Mouse (Mus musculus) forebrain, embryonic 12.5 days (tissue): ENCODE measurements around the gene Ahcyl2. TPM values are rescaled to one million over a fixed set of nuclear protein-coding genes. Genes with fewer than 3 reads are reported as not detected.
A peak's percentile ranks its signal among the peaks of the same experiment; 100 is the strongest.
"Not testable (repeated sequence)": the region's sequence is repeated elsewhere in the genome, so short reads cannot be mapped to it uniquely, and the experiment has no call there.

ENCODE experiments used
- ATAC-seq: fragments of 200-750 bp; cut with Nextera tagmentation; 2 replicates; pipeline ENCODE4 v1.8.0; 2017; ENCODE audit warnings: moderate TSS enrichment; ENCODE audit not compliant: low FRiP score
- H3K27ac ChIP-seq: fragments of 300-500 bp; sonication (generic); 2 replicates; pipeline ENCODE4 v1.5.1; 2016; ENCODE audit warnings: mild to moderate bottlenecking
- H3K27me3 ChIP-seq: fragments of 300-500 bp; sonication (generic); 2 replicates; pipeline ENCODE4 v1.6.1; 2016; ENCODE audit warnings: mild to moderate bottlenecking
- H3K36me3 ChIP-seq: fragments of 300-500 bp; sonication (generic); replicated peaks from 2 replicates; pipeline ENCODE4 v1.6.1; 2016; ENCODE audit warnings: mild to moderate bottlenecking
- H3K4me1 ChIP-seq: fragments of 300-500 bp; sonication (generic); 2 replicates; pipeline ENCODE4 v1.6.1; 2016
- H3K4me2 ChIP-seq: fragments of 300-500 bp; sonication (generic); 2 replicates; pipeline ENCODE4 v1.6.1; 2016; ENCODE audit warnings: mild to moderate bottlenecking, moderate library complexity
- H3K4me3 ChIP-seq: fragments of 300-500 bp; sonication (generic); replicated peaks from 2 replicates; pipeline ENCODE4 v1.5.1; 2016; ENCODE audit warnings: mild to moderate bottlenecking
- H3K9ac ChIP-seq: fragments of 300-500 bp; sonication (generic); 2 replicates; pipeline ENCODE4 v1.6.1; 2016; ENCODE audit warnings: mild to moderate bottlenecking
- H3K9me3 ChIP-seq: fragments of 300-500 bp; sonication (generic); 2 replicates; pipeline ENCODE4 v1.6.1; 2016
- WGBS: fragments of 180-500 bp; shearing (Covaris S2); methylation state at CpG from one replicate; pipeline ENCODE4 v1.1.7; 2016; 5-methylcytosine and 5-hydroxymethylcytosine counted together
- polyA plus RNA-seq: library from polyadenylated mRNA; unstranded; fragments of >200 nt; fragmentation: Nextera tagmentation; extraction: Ambion mirVana; gene quantifications from 2 replicates; pipeline ENCODE4 v1.2.1, GENCODE M21; 2016

Gene Ahcyl2
- polyA plus RNA-seq, 1 experiment from 2014 or later = 18.6 TPM

DNA sequence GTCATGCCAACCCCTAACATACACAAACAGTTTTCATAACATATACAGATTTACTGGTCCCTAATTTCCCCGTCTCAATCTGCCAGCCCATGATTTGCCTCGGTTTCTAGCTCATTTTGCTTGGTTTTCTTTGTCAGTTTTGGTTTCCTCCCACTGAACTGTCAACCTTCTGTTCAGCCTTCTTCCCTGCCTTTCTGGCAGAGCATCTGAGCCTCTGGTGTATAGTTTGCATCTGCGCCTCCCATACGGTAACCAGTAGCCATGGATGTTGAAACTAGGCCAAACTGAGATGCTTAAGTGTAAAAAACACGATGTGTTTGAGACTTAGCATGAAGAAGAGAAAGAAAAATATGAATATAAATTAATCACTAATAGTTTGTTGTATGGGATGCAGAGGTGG, 11.8 kb upstream of the Ahcyl2 start:
- H3K9me3 ChIP-seq = no peaks in the 10 kb centered on the region
- no peak overlapping the region for H3K9ac ChIP-seq
- no peak overlapping the region for H3K27ac ChIP-seq
- H3K27me3 ChIP-seq = no peaks in the 10 kb centered on the region
- H3K4me2 ChIP-seq = no peak overlapping the region
- H3K4me1 ChIP-seq = no peaks in the 10 kb centered on the region
- 93% methylated on average over 5 of the region's 5 CpGs for WGBS
- H3K4me3 ChIP-seq = no peak overlapping the region
- H3K36me3 ChIP-seq = peaks cover 68% of the 10 kb centered on the region
- ATAC-seq = no peak

DNA sequence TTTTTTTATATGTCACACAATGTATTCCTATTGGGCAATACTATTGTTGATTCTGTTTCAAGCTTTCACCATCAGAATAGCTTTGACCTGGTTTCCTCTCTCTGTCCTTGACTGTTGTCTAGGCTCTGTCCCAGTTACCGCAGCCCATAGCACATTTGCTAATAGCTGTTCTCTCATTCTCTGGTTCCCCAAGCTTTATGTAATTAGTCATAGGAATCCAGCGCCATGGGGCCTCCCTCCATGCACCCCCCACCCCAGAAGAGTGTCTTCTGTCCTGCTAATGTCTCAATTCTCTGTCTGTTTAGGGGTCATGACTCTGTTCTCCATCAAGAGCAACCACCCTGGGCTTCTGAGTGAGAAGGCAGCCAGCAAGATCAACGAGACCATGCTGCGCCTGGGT, 11.3 kb upstream of the Ahcyl2 start:
- H3K4me3 ChIP-seq = no peak overlapping the region
- no peak overlapping the region for H3K9ac ChIP-seq
- H3K9me3 ChIP-seq = no peaks in the 10 kb centered on the region
- H3K36me3 ChIP-seq = peaks cover 71% of the 10 kb centered on the region
- 92% methylated on average over 4 of the region's 4 CpGs for WGBS
- no peak for ATAC-seq
- no peak overlapping the region for H3K27ac ChIP-seq
- H3K27me3 ChIP-seq = no peaks in the 10 kb centered on the region
- H3K4me2 ChIP-seq = no peak overlapping the region
- H3K4me1 ChIP-seq = no peaks in the 10 kb centered on the region

DNA sequence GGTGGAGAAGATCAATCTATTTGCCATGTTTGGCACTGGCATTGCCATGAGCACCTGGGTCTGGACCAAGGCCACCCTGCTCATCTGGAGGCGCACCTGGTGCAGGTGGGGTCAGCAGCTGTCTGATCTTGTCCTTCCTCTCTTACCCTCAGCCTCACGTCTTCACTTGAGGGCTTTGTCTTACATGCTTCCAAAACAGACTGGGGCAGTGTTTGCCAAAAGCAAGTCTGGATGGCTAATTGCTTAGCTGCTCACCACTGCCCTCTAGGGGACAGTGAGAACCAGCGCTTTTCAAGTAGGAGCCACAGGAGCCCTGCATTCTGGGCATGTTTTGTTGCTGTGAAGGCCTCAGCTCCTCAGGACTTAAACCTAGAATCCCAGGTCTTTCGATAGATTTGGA, 9.4 kb upstream of the Ahcyl2 start:
- Histone ChIP-seq H3K9me3 (no peaks in the 10 kb centered on the region), H3K4me2 (no peak overlapping the region), H3K27me3 (no peaks in the 10 kb centered on the region), H3K27ac (no peak overlapping the region), H3K36me3 (peaks cover 68% of the 10 kb centered on the region), H3K9ac (no peak overlapping the region), H3K4me1 (no peaks in the 10 kb centered on the region), H3K4me3 (no peak overlapping the region)
- WGBS = 41% methylated on average over 4 of the region's 4 CpGs
- ATAC-seq = peak; percentile 48; the same call in 1 of the 2 replicates

- Histone ChIP-seq H3K9ac (no peak overlapping the region), H3K4me2 (no peak overlapping the region), H3K9me3 (no peaks in the 10 kb centered on the region), H3K27ac (no peak overlapping the region), H3K36me3 (peaks cover 63% of the 10 kb centered on the region), H3K4me1 (no peaks in the 10 kb centered on the region), H3K27me3 (no peaks in the 10 kb centered on the region), H3K4me3 (no peak overlapping the region)
- 89% methylated on average over 13 of the region's 13 CpGs for whole genome bisulfite sequencing
- no peak for ATAC-seq
Measured at GRCm38 (mm10) chr6:29759012-29759679, 8.7 kb upstream of the Ahcyl2 start.

DNA sequence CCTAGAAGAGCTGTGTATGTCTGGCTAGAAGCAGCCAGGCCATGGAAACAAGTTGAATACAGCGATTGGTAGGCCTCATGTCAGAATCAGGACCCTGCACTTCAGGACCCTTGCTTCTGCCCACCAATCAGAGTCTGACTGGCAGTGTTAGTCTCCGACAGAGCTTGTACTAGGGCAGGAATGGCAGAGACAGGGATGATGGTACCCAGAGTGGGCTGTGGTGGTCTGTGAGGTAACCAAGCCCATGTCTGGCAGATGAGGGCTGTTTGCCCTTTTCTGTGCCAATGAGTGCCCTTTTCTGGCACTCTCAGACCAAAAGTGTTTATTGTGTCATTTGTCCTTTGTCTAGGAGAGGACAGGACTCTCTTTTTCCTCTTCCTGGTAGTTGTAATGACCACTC, 7.4 kb upstream of the Ahcyl2 start:
- peaks cover 52% of the 10 kb centered on the region for H3K36me3 ChIP-seq
- H3K4me3 ChIP-seq, H3K9ac ChIP-seq, H3K9me3 ChIP-seq, H3K27ac ChIP-seq, ATAC-seq, H3K27me3 ChIP-seq, H3K4me2 ChIP-seq, H3K4me1 ChIP-seq: not testable (repeated sequence)
- WGBS = 91% methylated on average over 2 of the region's 2 CpGs

DNA sequence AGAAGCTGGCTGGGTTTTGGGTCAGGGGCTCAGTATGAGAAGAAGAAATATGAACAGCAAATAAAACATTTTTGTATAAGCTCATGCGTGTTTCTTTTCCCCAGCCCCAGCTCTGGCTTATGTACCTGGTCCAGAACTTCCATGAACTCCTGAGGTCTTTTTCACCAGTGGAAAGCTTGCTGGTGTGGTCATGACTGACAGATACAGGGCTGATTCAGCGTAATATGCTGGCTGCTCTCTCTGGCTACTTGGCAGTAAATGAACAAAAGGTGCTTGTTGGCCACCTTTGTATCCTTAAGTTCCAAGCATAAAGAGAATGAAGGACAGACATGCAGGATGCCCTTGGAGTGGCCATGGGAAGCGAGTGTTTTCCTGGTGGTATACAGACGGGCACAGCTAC, 6.5 kb upstream of the Ahcyl2 start:
- ATAC-seq = no peak
- no peaks in the 10 kb centered on the region for H3K4me1 ChIP-seq
- no peaks in the 10 kb centered on the region for H3K9me3 ChIP-seq
- no peaks in the 10 kb centered on the region for H3K27me3 ChIP-seq
- WGBS = 91% methylated on average over 4 of the region's 4 CpGs
- H3K27ac ChIP-seq = no peak overlapping the region
- no peak overlapping the region for H3K4me3 ChIP-seq
- peaks cover 44% of the 10 kb centered on the region for H3K36me3 ChIP-seq
- H3K9ac ChIP-seq = no peak overlapping the region
- H3K4me2 ChIP-seq = no peak overlapping the region

- Histone ChIP-seq H3K27ac (no peak overlapping the region), H3K9me3 (no peaks in the 10 kb centered on the region), H3K27me3 (no peaks in the 10 kb centered on the region), H3K4me3 (no peak overlapping the region), H3K4me1 (no peaks in the 10 kb centered on the region), H3K36me3 (peaks cover 33% of the 10 kb centered on the region), H3K9ac (no peak overlapping the region), H3K4me2 (no peak overlapping the region)
- WGBS = 64% methylated on average over 4 of the region's 4 CpGs
- ATAC-seq = no peak
Measured at GRCm38 (mm10) chr6:29762524-29762923, 5.3 kb upstream of the Ahcyl2 start.

DNA sequence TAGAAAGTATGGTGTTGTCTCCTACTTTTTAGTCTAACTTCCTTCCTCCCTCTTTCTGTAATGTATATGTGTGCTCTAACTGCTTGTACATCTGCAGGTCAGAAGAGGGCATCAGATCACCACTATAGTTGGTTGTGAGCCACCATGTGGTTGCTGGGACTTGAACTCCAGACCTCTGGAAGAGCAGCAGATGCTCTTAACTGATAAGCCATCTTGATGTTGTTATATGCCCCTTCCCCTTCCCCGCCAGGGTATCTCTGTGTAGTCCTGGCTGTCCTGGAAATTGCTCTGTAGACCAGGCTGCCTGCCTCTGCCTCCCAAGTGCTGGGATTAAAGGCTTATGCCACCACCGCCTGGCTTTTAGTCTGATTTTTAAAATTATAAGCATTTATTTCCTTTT, 937 bp upstream of the Ahcyl2 start:
- peaks cover 4% of the 10 kb centered on the region; the same call in 1 of the 2 replicates for H3K27me3 ChIP-seq
- H3K36me3 ChIP-seq = 0 out of 2 replicates have a peak, but pooled peaks cover 3% of the 10 kb centered on the region
- H3K4me2 ChIP-seq = no peak overlapping the region
- no peak overlapping the region for H3K27ac ChIP-seq
- H3K9ac ChIP-seq = no peak overlapping the region
- peaks cover 9% of the 10 kb centered on the region; the same call in 1 of the 2 replicates for H3K4me1 ChIP-seq
- H3K9me3 ChIP-seq = no peaks in the 10 kb centered on the region
- 95% methylated on average over 2 of the region's 2 CpGs for WGBS
- ATAC-seq = no peak
- H3K4me3 ChIP-seq = no peak overlapping the region

- Histone ChIP-seq H3K4me3 (peak overlapping the region; percentile 82), H3K9ac (peak overlapping the region; percentile 84), H3K36me3 (no peaks in the 10 kb centered on the region), H3K4me1 (peaks cover 9% of the 10 kb centered on the region; the same call in 1 of the 2 replicates), H3K27ac (peak overlapping the region; percentile 90), H3K4me2 (peak overlapping the region; percentile 73), H3K27me3 (peaks cover 4% of the 10 kb centered on the region; the same call in 1 of the 2 replicates), H3K9me3 (no peaks in the 10 kb centered on the region)
- no peak; the same call in none of the 2 replicates for ATAC-seq
- WGBS = under 1% methylated on average over 50 of the region's 50 CpGs
Measured at GRCm38 (mm10) chr6:29768791-29769441, 1.1 kb downstream of the Ahcyl2 start.

DNA sequence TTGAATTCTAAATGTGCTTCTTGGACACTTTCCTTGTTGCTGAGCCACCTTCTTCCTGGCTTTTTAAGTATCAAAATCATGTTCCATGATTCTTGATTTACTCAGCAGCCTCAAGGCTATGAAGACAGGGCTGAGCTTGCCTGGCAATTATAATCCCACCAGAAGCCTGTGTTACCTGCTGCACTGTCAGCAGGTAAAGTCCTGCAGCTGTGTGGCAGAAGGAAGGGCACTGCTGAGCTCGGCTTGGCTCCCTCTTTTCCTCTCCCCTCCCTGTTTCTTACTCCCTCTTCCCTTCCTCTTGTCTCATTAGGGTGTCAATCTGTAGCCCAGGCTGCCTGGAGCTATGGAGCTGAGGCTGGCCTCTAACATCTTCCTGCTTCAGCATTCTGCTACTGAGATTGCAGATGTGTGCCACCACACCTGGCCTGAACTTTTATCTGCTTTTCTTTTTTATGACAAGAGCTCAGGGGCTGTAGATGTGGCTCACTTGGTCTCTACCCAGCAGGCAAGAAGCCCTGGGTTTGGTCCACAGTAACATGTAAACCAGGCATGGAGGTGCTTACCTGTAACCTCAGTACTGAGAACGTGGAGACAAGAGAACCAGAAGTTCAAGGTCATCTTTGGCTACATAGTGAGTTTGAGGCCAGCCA, 3.0 kb downstream of the Ahcyl2 start:
- H3K4me3 ChIP-seq = no peak overlapping the region
- ATAC-seq = no peak
- H3K9ac ChIP-seq = no peak overlapping the region
- peaks cover 4% of the 10 kb centered on the region; the same call in 1 of the 2 replicates for H3K27me3 ChIP-seq
- H3K27ac ChIP-seq = no peak overlapping the region
- H3K36me3 ChIP-seq = no peaks in the 10 kb centered on the region
- no peak overlapping the region for H3K4me2 ChIP-seq
- WGBS = 65% methylated on average over 2 of the region's 2 CpGs
- no peaks in the 10 kb centered on the region for H3K9me3 ChIP-seq
- peaks cover 9% of the 10 kb centered on the region; the same call in 1 of the 2 replicates for H3K4me1 ChIP-seq

DNA sequence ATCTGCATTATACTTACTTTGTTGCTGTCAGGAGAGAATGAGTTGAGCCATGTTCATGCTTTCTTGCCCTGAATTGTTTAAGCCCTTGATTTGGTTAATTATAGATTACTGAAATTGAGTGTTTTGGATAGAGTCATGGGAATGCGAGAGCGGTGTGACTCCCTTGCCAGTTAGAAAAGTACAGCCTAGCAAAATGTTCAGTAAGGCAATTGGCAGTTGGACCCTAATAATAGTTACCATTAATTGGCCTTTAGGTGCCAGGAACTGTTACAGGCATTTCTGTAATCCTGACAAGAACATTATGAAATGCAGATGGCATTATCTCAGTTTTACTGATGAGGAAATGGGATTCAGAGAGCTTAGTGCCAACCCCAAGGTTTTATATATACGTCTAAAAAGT, 4.4 kb downstream of the Ahcyl2 start:
- no peak overlapping the region for H3K27ac ChIP-seq
- 89% methylated on average over 3 of the region's 3 CpGs for WGBS

GRCm38 (mm10) chr6:29774161-29774560, 6.3 kb downstream of the Ahcyl2 start:
- Histone ChIP-seq H3K9ac (no peak overlapping the region), H3K36me3 (no peaks in the 10 kb centered on the region), H3K4me2 (no peak overlapping the region), H3K9me3 (no peaks in the 10 kb centered on the region), H3K4me1 (peaks cover 7% of the 10 kb centered on the region; the same call in 1 of the 2 replicates), H3K4me3 (no peak overlapping the region), H3K27ac (no peak overlapping the region), H3K27me3 (peaks cover 4% of the 10 kb centered on the region; the same call in 1 of the 2 replicates)
- 85% methylated on average over 1 of the region's 1 CpGs for WGBS
- ATAC-seq = no peak

More for the DNA sequence above, 4.4 kb downstream of the Ahcyl2 start:
- no peaks in the 10 kb centered on the region for H3K9me3 ChIP-seq
- H3K9ac ChIP-seq = no peak overlapping the region
- H3K4me3 ChIP-seq = no peak overlapping the region
- H3K4me2 ChIP-seq = no peak overlapping the region
- ATAC-seq = no peak
- H3K27me3 ChIP-seq = peaks cover 4% of the 10 kb centered on the region; the same call in 1 of the 2 replicates
- peaks cover 9% of the 10 kb centered on the region; the same call in 1 of the 2 replicates for H3K4me1 ChIP-seq
- H3K36me3 ChIP-seq = no peaks in the 10 kb centered on the region
